Mouse (Mus musculus) lung, postnatal 25 days (tissue): ENCODE results near the gene Musk.
"Not testable (repeated sequence)": the region's sequence is repeated elsewhere in the genome, so short reads cannot be mapped to it uniquely, and the experiment has no call there.

Experiments
- DNase-seq: peaks from one replicate; pipeline ENCODE4 v3.0.0; 2022; ENCODE audit warnings: low spot score

The Musk gene

GRCm38 (mm10) chr4:58285687-58286086 lies at the start of gene Musk:
Gene Musk, plus strand, starts transcription at chr4:58285960.
- no peak for DNase-seq

DNA sequence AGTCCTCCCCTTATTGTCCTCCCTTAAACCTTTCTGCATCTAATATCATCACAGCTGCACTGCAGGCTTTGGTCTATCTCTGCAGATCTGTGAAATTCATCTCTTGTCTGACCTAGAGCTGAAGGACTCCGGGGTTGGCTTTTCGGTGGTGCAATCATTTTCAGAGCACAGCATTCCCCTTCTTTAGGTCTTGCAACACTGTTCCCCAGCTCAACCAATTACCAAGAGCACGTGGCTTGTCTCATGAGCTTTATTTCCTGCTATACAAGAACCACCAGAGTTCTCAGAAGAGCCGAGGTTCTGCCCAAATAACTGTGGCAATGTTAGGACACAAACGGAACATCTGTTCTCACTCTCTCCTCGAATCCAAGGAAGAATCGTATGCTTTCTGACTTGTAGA lies 45.3 kb upstream of the Musk start:
- peak; percentile 55 for DNase-seq

DNA sequence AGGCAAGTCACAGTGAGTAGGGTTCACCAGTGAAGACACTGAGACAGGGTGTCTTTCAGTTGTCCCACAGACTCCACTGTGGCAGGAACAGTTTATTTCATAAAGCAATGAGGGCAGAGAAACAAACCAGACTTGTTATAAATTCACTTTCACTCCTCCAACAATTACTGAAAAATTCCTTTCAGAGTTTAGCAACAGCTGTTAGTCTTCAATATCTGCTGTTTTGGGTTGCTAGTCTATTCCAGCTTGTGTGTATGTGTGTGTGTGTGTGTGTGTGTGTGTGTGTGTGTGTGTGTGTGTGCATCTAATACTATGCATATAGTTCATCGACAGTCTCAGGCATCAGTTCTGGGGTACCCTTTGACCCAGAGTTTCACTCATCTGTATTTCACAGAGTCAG lies 40.2 kb upstream of the Musk start:
- DNase-seq, result no peak

GRCm38 (mm10) chr4:58252381-58252780 lies 33.4 kb upstream of the Musk start:
- DNase-seq, result no peak

- peak; percentile 49 for DNase-seq
These were observed 32.4 kb upstream of the Musk start for GRCm38 (mm10) chr4:58253410-58253809.

GRCm38 (mm10) chr4:58260767-58261166 lies 25.0 kb upstream of the Musk start:
- not testable (repeated sequence) for DNase-seq

- no peak for DNase-seq
These were observed 19.5 kb upstream of the Musk start for GRCm38 (mm10) chr4:58266294-58266693.

DNA sequence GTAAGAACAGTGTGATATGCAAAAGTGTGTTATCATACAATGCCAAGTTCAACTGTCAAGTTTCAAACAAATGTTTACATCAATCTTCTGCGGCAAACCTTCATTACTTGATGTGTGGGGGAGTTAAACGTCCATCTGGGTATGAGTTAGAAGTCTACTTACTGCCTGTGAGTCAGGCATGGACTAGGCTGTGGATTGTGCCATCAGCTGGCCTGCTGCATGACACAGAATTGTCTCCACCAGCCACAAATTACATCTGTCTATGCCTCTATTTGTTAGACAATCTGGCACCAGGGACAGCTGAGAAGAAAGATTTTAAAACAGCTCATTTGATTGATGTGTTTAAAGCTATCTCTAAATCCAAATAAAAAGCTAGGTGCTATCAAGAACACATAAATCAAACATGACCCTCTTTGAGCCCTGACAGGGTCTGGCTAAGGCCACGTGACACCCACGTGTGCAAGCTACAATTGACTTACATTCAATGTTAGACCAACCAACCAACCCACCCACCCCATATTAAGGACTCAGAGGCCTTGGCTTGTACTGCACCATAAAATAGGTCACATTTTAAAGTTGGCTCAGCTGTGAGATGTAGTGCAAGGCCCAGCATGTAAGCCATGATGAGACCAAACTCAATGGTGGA lies 16.7 kb upstream of the Musk start:
- DNase-seq, result no peak

- DNase-seq, result no peak
These were observed 15.8 kb upstream of the Musk start for GRCm38 (mm10) chr4:58269961-58270360.

DNA sequence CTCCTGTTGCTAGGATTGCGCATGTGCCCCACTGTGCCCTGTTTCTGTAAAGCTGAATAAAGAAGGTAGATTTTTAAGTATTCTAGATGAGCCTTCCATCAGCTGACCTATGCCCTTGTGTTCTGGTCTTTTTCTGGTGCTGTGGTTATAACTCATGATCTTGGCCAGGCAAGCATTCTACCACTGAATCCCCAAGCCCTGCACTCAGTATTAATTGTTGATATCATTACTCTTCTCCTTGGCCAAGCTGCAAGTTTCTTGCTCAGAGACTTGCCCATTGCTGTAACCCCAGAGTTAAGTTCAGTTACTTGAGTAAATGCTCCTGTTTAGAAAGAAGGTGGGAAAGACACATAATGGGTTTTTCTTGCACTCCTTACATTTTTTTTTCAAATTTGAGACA lies 14.8 kb upstream of the Musk start:
- no peak for DNase-seq

DNA sequence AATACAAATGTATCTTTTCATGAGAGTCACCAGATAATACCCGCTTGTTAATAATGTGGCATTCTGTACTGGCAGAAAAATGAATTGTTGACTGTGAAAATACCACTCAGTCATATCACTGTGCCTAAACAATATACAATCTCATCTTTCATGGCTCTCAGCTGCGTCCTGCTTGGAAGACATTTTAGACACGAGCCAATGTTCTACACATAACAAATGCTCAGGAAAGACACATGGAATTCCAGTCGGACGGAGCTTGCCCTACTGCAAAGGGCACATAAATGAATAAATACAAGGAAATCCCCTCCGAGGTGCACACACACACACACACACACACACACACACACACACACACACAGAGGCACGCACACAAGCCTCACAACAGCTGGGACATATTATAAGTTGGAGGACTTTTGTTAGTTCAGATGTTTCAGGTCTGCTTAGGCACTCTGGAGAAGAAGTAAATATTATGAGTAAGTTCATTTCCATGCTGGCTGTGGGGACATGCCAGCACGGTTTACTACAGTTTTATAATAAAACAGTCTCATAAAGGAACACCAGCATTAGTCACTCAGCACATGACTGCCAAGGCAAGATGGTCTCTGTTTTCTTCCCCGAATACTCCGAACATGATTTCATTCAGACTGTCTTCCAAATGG lies 14.1 kb upstream of the Musk start:
- DNase-seq, result no peak

GRCm38 (mm10) chr4:58275261-58275895 lies 10.4 kb upstream of the Musk start:
- DNase-seq, result no peak

GRCm38 (mm10) chr4:58278368-58278767 lies 7.4 kb upstream of the Musk start:
- peak; percentile 29 for DNase-seq

DNA sequence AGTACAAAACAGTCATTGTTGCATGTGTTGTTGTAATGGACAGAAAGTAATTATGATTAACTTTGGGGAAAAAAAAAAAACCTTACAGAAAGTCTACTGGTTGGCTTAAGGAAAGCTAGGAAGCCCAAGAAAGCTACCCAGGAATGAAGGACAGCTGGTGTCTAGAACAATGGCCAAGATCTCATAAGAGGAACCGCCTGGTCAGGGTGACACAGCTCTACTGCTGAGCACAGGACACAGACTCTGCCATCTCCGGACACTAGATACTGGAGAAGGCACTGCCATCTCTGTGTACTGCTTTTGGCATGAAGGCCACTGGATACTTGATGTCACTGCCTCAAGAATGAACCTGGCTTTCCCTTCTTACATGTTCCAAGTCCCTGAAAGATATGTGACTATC lies 5.6 kb upstream of the Musk start:
- no peak for DNase-seq

DNA sequence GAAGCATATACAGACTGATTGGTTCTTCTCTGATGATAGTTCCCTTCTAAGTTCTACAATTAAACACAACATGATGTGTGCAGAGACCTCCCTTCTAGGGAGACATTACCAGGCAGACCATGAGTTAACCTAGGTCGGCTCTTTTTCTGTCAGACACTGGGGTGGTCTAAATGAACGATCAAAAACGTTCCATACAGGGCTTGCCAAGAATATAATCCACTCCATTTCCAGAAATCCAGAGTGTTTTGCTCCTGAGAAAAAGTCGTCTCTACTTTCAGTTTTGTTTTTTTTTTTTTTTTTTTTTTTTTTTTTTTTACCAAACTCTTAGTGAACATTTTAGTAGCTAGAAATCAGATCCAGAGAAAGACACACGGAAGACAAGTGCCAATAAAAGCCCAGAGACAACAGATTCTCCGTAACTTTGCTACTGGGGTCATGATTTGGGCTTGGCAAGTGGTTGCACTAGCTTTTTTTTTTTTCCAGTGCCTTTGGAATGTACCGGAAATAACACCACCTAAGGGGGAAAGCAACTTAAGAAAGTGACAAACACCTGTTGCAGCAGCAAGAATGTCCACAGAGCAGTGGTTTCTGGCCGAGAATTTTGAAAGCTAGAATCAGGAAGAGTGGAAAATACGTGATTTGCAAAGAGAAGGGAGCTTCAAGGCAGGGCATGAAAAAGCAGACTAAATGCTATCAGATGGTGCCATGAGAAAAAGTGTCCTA lies 769 bp downstream of the Musk start:
- no peak for DNase-seq

GRCm38 (mm10) chr4:58288753-58289152 lies 3.0 kb downstream of the Musk start:
- peak; percentile 28 for DNase-seq

DNA sequence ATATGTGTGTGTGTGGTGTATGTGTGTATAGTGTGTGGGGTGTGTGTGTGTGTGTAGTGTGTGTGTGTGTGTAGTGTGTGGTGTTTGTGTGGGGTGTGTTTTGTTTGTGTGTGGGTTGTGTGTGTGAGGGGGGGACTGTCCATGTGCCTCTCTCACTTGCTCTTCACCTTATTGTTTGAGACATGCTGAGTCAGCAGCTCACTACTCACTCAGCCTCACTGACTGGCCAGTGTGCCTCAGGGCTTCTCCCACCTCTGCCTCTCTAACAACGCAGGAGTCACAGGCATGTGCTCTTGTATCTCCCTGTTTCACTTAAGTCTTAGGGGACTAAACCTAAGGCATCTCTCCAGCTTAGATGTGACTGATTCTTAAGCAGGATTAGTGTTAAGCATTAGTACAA lies 6.1 kb downstream of the Musk start:
- DNase-seq, result no peak

GRCm38 (mm10) chr4:58293099-58293498 lies 7.3 kb downstream of the Musk start:
- no peak for DNase-seq

DNA sequence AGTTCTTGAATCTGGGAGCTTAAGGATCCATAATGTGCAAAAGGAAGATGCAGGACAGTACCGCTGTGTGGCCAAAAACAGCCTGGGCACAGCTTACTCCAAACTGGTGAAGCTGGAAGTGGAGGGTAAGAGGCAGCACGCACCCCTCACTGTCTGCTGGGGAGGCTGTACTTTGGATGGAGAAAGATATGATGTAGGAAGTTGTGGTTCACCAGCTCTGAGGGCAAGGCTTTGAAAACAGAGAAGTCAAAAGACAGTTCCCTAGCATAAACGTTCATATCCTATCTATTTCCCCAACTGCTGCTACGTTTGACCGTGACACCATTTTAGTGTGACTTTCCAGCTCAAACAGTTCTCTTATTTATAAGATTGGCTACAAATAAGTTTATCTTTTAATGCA lies 18.1 kb downstream of the Musk start:
- no peak for DNase-seq

- no peak for DNase-seq
These were observed 18.8 kb downstream of the Musk start for GRCm38 (mm10) chr4:58304564-58304963.

GRCm38 (mm10) chr4:58307421-58307820 lies 21.7 kb downstream of the Musk start:
- no peak for DNase-seq

- DNase-seq, result no peak
These were observed 27.6 kb downstream of the Musk start for GRCm38 (mm10) chr4:58313344-58313743.
